Mouse (Mus musculus): Measurements from ENCODE around the gene Fkbp6.

Gene Fkbp6

GRCm38 (mm10) chr5:135271563-135272165, 78.2 kb downstream of the Fkbp6 start:
- DNase-seq = peak; percentile 46

GRCm38 (mm10) chr5:135270361-135270760, 79.5 kb downstream of the Fkbp6 start:
- no peak for DNase-seq

GRCm38 (mm10) chr5:135269451-135269850, 80.4 kb downstream of the Fkbp6 start:
- DNase-seq = no peak

DNA sequence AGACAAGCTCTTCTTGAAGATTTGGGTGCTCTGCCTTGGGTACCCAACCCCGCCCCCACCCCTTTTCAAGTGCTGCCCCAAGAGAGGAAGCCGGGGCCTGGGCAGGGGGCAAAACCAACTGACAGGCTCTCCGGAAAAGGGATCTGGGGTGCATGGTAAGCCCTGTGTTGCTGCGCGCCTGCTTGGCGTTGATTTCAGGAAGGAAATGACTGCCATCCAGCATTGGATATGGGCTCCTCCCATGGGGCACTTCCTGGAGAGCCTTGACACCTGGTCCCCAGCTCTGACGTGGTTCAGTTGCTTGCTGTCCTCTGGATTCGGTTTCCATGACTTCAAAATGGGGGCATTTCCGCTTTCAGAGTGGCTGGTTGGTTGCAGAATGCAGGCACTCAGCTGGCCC, 85.3 kb downstream of the Fkbp6 start:
- DNase-seq = no peak

- peak; percentile 65 for DNase-seq
Measured at GRCm38 (mm10) chr5:135263866-135264503, 85.9 kb downstream of the Fkbp6 start.

- DNase-seq = no peak
Measured at GRCm38 (mm10) chr5:135258280-135259150, 91.3 kb downstream of the Fkbp6 start.

DNA sequence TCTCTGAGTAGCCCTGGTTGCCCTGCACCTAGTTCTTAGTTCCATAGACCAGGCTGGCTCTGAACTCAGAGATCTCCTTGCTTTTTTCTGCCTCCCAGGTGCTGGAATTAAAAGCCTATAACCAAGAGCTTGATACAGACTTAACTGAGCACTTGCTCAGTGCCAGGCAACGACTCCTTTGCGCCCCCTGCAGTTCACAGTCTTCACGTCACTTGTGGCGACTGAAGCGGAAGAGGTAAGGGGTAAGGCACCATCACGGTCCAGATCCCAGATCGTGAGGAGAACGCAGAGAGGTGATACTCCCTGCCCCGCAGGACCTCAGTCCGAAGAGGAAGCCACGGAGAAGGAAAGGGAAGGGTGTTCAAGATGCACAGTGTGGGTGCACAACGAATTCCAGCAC, 92.3 kb downstream of the Fkbp6 start:
- no peak for DNase-seq

DNA sequence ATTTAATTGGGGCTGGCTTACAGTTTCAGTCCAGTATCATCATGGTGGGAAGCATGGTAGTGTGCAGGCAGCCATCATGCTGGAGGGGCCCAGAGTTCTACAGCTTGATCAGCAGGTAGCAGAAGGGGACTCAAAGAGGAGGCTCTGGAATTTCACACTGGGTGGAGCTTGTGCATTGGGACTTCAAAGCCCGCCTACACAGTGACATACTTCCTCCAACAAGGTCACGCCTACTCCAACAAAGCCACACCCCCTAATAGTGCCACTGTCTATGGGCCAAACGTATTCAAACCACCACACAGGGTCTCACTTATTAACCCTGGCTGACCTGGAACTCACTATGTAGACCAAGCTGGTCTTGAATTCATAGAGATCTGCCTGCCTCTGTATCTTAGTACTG, 93.7 kb downstream of the Fkbp6 start:
- no peak for DNase-seq

DNA sequence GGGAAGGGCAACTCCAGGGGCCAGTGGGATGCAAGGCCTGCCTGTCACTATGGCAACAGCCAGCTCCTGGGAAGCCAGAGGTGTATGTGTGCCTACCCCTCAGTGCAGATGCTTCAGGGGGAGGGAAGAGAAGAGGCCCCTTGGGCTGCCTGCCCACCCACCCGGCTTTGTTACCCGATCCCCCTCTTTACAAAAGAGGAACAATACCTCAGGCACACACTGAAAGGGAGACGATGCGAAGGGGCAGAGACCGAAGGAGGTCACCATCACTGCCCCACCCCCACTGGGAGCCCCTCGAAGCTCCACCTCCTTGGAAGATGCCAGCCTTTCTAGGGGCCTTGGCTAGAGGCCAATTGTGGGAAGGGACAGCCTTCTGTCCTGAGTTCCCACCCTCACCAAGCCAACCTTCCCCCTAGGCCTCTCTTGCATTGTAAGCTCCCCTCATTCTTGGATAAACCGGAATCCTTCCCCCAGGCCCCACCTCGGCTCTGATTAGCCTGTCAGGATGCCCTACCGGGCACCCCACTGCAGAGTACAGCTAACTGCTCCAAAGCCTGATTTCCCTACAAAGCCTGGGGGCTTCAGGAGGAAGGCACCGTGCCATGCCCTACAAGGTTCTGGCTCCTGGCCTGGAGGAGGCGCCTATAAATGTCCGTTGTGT, 96.0 kb downstream of the Fkbp6 start:
- no peak for DNase-seq

GRCm38 (mm10) chr5:135251079-135251454, 98.8 kb downstream of the Fkbp6 start, which contains the start of gene Fzd9:
TSS of gene Fzd9 (minus strand) at chr5:135251230.
- peak; percentile 84 for DNase-seq

DNA sequence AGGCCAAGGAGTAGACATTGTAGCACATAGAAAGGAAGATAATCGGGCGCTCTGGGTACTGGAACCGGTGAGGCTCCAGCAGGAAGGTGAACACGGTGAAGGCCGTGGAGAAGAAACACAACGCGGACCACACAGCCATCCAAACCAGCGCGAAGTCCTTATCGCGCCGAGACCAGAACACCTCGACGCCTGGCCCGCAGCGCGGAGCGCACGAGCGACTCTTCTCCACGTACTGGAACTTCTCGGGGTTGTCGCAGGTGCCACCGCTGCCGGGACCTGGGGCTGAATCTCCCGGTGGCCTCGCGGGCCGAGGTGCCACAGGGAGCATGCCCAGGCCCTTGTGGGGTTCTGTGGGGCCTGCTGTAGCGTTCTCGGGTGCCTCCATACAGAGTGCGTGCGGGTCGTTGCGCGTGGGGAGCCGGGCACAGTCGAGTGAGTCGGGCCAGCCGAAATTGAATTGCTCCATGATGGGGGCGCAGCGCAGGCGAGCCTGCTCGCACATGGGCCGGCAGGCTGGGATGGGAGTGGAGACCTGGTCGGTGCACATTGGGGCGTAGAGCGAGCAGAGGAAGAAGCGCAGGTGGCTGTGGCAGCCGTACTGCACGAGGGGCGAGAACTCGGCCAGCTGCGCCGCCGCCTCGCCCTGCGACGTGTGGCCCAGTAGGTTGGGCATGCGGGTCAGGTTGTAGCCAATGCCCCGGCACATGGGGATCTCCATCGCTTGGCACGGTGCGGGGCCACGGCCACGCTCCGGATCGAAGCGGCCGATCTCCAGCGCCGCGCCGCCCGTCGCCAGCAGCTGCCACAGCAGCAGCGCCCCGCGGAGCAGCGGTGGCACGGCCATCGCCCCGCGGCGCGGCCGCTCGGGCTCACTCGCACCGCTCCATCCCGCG, 99.4 kb downstream of the Fkbp6 start:
- no peak for DNase-seq

DNA sequence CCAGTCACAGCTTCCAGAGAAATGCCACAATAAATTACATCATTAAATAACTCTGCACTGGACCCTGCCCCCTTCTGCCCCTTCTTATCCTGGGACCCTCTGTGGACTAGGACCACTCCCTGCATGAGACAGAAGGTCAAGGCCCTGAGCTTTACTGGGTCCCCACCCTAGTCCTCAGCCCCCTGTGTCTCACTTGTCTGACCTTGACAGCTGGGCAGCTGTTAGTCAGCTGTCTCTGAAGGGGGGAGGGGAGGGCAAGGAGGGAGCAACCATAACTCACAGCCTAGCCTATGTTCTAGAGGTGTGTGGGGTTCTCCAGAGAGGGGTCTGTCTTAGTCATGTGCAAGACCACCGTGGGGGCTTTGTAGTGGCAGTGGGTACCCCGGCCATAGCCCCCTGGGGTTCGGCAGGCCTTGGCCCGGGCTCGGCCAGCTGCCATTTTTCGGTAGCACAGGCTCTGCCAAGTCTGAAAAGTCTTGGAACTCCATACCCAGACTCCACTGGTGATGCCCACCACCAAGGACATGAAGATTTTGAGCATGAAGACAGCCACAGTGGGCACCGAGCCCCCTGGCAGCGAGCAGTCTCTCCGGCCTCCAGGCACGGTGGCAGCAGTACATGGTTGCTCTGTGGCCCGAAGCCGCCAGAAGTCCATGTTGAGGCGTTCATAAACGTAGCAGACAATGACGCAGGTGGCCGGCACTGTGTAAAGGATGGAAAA, 100.7 kb downstream of the Fkbp6 start:
- DNase-seq = no peak

- DNase-seq = no peak
Measured at GRCm38 (mm10) chr5:135247337-135247736, 102.5 kb downstream of the Fkbp6 start.

DNA sequence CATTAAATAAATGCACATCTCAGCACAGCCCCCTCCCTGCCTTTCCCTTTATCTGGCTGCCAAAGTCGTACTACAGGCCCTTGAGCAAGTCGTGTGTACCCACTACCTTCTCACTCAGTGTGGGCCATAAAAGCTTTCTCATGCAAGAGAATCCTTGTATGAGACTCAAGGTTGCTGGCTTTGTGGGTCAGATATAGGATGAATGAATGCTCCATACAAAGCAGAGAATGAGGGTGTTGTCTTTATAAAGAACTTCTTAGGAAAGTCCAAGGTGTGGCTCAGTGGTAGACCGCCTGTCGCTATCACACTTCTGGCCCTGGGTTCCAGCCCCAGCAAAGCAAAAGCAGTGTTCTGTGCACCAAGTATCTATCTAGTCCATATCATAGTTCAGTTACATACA, 103.3 kb downstream of the Fkbp6 start:
- DNase-seq = no peak

- DNase-seq = no peak
Measured at GRCm38 (mm10) chr5:135243166-135243565, 106.7 kb downstream of the Fkbp6 start.

DNA sequence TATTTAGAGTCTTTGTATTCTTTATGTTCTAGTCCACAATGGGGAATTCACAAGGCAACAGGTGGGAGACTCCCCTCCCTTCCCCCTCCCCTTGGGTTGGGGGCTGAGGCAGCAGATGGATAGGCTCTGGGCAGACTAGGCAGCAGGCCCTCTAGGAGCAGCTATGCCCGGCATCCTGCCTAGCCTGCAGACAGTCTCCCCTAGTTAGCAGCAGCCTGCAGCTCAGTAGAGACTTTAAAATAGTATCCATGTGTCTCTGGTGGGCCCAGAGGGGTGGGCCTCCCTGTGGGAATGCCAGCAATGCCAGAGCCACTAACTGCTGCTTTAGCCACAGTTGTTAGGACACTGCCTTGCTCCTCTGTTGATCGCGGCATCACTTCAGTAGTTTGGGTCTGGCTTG, 107.2 kb downstream of the Fkbp6 start:
- no peak for DNase-seq

DNA sequence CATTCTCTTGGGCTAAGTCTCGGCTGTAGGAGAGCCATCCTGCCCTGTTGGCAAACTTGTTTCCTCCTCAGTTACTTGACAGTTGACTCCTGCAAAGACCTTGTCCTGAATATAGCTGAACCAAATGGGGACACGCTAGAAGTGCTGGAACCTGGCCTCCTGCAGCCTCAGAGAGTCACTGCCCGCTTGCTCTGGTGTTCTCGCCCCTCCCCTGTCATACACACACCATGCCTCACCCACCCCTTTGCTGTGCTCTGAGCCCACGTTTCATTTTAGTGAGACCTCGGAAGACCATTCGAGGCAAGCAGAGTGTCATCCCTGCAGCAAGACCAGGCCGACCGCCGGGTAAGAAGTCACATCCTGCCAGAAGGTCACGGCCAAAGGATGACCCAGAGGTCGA, 107.7 kb downstream of the Fkbp6 start:
- DNase-seq = no peak
